Mouse (Mus musculus): ENCODE data around the gene Golt1a. TPM values are rescaled to one million over a fixed set of nuclear protein-coding genes. Genes with fewer than 3 reads are reported as not detected.

The Golt1a gene
- total RNA-seq, 1 experiment: not detected

DNA sequence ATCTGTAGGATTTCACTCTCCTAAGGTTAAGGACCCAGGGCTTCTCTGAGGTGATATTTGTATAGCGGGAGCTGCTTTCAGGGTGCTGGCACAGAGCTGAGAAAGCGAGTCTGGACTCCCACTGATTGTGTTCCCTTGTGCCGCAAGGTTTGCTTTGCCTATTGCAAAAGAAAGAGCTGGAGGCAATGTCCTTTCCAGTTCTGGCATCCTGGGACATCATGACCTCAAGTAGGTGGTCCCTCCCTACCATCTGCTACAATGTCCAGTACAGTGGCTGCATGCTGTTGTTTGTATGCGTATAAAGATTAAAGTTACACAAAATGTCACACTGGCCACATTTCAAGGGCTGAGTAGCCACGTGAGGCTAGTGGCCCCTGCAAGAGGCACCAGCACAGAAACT is 52.5 kb downstream of the Golt1a start:
- no peak for TF ChIP-seq MAFK (IDR thresholded peaks at IDR 0.05; ENCODE audit: insufficient read depth, low read depth, low read length)
- no peak for TF ChIP-seq HCFC1 (IDR thresholded peaks at IDR 0.05; ENCODE audit: borderline replicate concordance, insufficient read depth, low read length)
- no peak for TF ChIP-seq CHD2 (IDR thresholded peaks at IDR 0.05; ENCODE audit: low read depth, low read length)
- TF ChIP-seq ZC3H11A (IDR thresholded peaks at IDR 0.05; ENCODE audit: borderline replicate concordance, low read depth, low read length): no peak
- TF ChIP-seq ZNF384 (IDR thresholded peaks at IDR 0.05; ENCODE audit: low read depth, low read length): no peak
- H3K9me3 ChIP-seq (ENCODE audit: control insufficient read depth, insufficient read depth, low read depth, low read length): peaks cover 5% of the 10 kb centered on the region
- H3K4me3 ChIP-seq (ENCODE audit: insufficient read depth in 1 of 2, low read depth in 1 of 2, low read length in 2 of 2, poor library complexity in 1 of 2, severe bottlenecking in 1 of 2): no peak overlapping the region
- H3K27ac ChIP-seq (ENCODE audit: insufficient read depth, low read depth, low read length, poor library complexity, severe bottlenecking): no peak overlapping the region
- no peak overlapping the region for H3K9ac ChIP-seq (ENCODE audit: insufficient read depth, low read depth, low read length, poor library complexity, severe bottlenecking)
- in situ Hi-C loops (cut with MboI; ENCODE audit: low sequenced_read_pairs in 2 of 2, unreplicated experiment in 2 of 2): loop anchor here in 1 of 2 experiments (25.0 kb wide), 1 partner anchor 200 kb away; the partner anchor contains the start of gene Plekha6
- peaks cover 2 to 25% of the 10 kb centered on the region in 2 experiments; a peak in 2 of 4 replicates for H3K4me1 ChIP-seq (ENCODE audit: control insufficient read depth in 2 of 2, insufficient read depth in 2 of 2, low read length in 2 of 2, poor library complexity in 1 of 2)
- H3K36me3 ChIP-seq (ENCODE audit: control insufficient read depth, insufficient read depth, low read length, poor library complexity, severe bottlenecking): no peaks in the 10 kb centered on the region
- no peak for DNase-seq (ENCODE audit: low read depth, low spot score)

DNA sequence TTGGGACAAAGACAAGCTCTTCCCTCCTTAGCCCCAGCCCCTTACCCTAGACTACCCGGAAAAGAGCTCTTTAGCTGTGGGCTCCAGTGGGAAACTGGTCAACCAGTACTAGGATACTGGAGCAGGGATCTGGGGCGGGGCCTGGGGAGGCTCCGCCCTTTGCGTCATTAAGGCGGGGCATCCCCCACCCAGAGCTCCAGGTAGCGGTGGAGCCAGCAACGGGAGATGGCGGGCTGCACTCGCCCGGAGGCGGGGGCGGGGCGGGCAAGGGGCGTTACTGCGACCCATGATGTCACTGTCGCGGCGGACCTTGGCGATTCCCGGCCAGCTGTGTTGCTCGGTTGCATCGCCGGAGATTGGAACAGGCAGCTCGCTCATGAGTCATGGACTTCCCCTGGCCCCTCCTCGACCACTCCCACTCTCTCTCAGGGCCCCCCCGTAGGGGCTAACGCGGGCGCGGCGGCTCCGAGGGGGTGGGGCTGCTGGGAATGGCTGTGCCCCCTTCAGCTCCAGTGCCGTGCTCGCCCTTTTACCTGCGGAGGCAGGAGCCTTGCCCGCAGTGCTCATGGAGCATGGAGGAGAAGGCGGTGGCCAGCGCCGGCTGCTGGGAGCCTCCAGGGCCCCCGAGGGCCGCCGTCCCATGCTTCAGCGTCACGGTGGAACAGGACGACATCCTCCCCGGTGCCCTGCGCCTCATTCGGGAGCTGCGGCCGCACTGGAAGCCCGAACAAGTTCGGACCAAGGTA is 53.8 kb downstream of the Golt1a start, which contains the start of gene Etnk2:
TSS of gene Etnk2 (plus strand) at position 297 of the 746 bp plus-strand sequence.
- Histone ChIP-seq H3K36me3 (ENCODE audit: control insufficient read depth, insufficient read depth, low read length, poor library complexity, severe bottlenecking) (no peaks in the 10 kb centered on the region), H3K4me1 (ENCODE audit: control insufficient read depth in 2 of 2, insufficient read depth in 2 of 2, low read length in 2 of 2, poor library complexity in 1 of 2) (peaks cover 2 to 28% of the 10 kb centered on the region in 2 experiments; a peak in 2 of 4 replicates), H3K9ac (ENCODE audit: insufficient read depth, low read depth, low read length, poor library complexity, severe bottlenecking) (peak within 1 kb of the TSS; percentile 31), H3K4me3 (ENCODE audit: insufficient read depth in 1 of 2, low read depth in 1 of 2, low read length in 2 of 2, poor library complexity in 1 of 2, severe bottlenecking in 1 of 2) (peak within 1 kb of the TSS; percentile 63 to 96), H3K9me3 (ENCODE audit: control insufficient read depth, insufficient read depth, low read depth, low read length) (peaks cover 5% of the 10 kb centered on the region), H3K27ac (ENCODE audit: insufficient read depth, low read depth, low read length, poor library complexity, severe bottlenecking) (no peak within 1 kb of the TSS)
- peak; percentile 99 for DNase-seq (ENCODE audit: low read depth, low spot score)
- in situ Hi-C loops (cut with MboI; ENCODE audit: low sequenced_read_pairs in 2 of 2, unreplicated experiment in 2 of 2): loop anchor here in 1 of 2 experiments (25.0 kb wide), 1 partner anchor 201 kb away; the partner anchor contains the start of gene Plekha6
- no peak for TF ChIP-seq MAFK (IDR thresholded peaks at IDR 0.05; ENCODE audit: insufficient read depth, low read depth, low read length)
- TF ChIP-seq CHD2 (IDR thresholded peaks at IDR 0.05; ENCODE audit: low read depth, low read length): no peak
- TF ChIP-seq HCFC1 (IDR thresholded peaks at IDR 0.05; ENCODE audit: borderline replicate concordance, insufficient read depth, low read length): no peak
- no peak for TF ChIP-seq ZC3H11A (IDR thresholded peaks at IDR 0.05; ENCODE audit: borderline replicate concordance, low read depth, low read length)
- TF ChIP-seq ZNF384 (IDR thresholded peaks at IDR 0.05; ENCODE audit: low read depth, low read length): no peak

DNA sequence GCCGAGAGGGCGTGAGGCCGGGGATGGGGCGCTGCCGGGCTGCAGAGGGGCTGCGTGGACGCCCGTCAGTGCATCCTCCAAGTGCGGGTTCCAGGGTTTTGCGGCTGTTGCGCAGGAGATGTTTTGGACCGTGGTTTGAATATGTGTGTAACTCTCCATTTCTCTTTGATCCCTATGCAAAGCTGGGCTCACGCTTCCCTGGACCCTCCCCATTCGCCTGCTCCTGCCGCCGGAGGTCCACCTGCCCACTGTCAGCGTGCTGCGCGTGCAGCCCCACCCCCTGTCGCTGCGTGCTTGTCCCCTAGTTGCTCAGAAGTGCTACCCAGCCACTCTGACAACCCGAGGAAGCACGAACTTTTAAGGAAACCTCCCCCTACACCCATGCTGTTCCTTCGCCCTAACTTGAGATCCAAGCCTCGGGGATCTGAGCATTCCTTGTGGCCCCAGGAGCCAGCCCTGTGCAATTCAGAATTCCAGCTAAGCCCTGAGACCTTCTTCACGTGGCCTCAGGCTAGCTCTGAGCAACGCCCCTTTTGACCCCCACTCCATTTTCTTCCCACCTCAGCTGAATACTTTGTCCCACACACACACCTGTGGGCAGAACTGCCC is 54.5 kb downstream of the Golt1a start:
- Histone ChIP-seq H3K4me3 (ENCODE audit: insufficient read depth in 1 of 2, low read depth in 1 of 2, low read length in 2 of 2, poor library complexity in 1 of 2, severe bottlenecking in 1 of 2) (peak overlapping the region; percentile 63 to 96), H3K27ac (ENCODE audit: insufficient read depth, low read depth, low read length, poor library complexity, severe bottlenecking) (no peak overlapping the region), H3K9me3 (ENCODE audit: control insufficient read depth, insufficient read depth, low read depth, low read length) (peaks cover 5% of the 10 kb centered on the region), H3K4me1 (ENCODE audit: control insufficient read depth in 2 of 2, insufficient read depth in 2 of 2, low read length in 2 of 2, poor library complexity in 1 of 2) (peaks cover 2 to 31% of the 10 kb centered on the region in 2 experiments; a peak in 2 of 4 replicates), H3K36me3 (ENCODE audit: control insufficient read depth, insufficient read depth, low read length, poor library complexity, severe bottlenecking) (no peaks in the 10 kb centered on the region), H3K9ac (ENCODE audit: insufficient read depth, low read depth, low read length, poor library complexity, severe bottlenecking) (peak overlapping the region; percentile 31)
- in situ Hi-C loops (cut with MboI; ENCODE audit: low sequenced_read_pairs in 2 of 2, unreplicated experiment in 2 of 2): loop anchor here in 1 of 2 experiments (25.0 kb wide), 1 partner anchor 202 kb away; the partner anchor contains the start of gene Plekha6
- TF ChIP-seq ZNF384 (IDR thresholded peaks at IDR 0.05; ENCODE audit: low read depth, low read length): no peak
- TF ChIP-seq MAFK (IDR thresholded peaks at IDR 0.05; ENCODE audit: insufficient read depth, low read depth, low read length): no peak
- TF ChIP-seq CHD2 (IDR thresholded peaks at IDR 0.05; ENCODE audit: low read depth, low read length): no peak
- no peak for TF ChIP-seq ZC3H11A (IDR thresholded peaks at IDR 0.05; ENCODE audit: borderline replicate concordance, low read depth, low read length)
- TF ChIP-seq HCFC1 (IDR thresholded peaks at IDR 0.05; ENCODE audit: borderline replicate concordance, insufficient read depth, low read length): no peak
- DNase-seq (ENCODE audit: low read depth, low spot score): no peak

DNA sequence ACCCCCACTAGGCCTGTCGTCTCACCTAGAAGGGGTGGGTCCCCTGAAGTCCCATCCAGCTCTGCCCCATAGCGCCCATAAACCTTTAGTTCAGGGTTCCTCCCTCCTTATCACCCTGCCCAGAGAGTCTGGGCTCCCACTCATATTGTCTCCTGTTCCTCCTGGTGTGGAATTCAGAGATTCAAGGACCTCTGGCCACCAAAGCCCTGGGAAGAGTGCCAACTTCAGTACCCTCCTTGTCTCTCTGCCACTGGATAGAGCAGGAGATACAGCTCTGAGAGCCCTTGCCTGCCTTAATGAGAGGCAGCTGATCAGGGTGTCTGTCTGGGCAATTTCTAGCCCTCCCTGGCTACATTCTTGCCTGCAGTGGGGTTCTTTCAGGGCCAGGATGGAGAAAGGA is 55.3 kb downstream of the Golt1a start:
- TF ChIP-seq MAFK (IDR thresholded peaks at IDR 0.05; ENCODE audit: insufficient read depth, low read depth, low read length) (no peak), CHD2 (IDR thresholded peaks at IDR 0.05; ENCODE audit: low read depth, low read length) (no peak), ZNF384 (IDR thresholded peaks at IDR 0.05; ENCODE audit: low read depth, low read length) (no peak), HCFC1 (IDR thresholded peaks at IDR 0.05; ENCODE audit: borderline replicate concordance, insufficient read depth, low read length) (no peak)
- peaks cover 2 to 31% of the 10 kb centered on the region in 2 experiments; a peak in 2 of 4 replicates for H3K4me1 ChIP-seq (ENCODE audit: control insufficient read depth in 2 of 2, insufficient read depth in 2 of 2, low read length in 2 of 2, poor library complexity in 1 of 2)
- in situ Hi-C loops (cut with MboI; ENCODE audit: low sequenced_read_pairs in 2 of 2, unreplicated experiment in 2 of 2): loop anchor here in 1 of 2 experiments (25.0 kb wide), 1 partner anchor 203 kb away; the partner anchor contains the start of gene Plekha6

More for the DNA sequence above, 55.3 kb downstream of the Golt1a start:
- peaks cover 5% of the 10 kb centered on the region; the same call in 1 of the 2 replicates for H3K9me3 ChIP-seq (ENCODE audit: control insufficient read depth, insufficient read depth, low read depth, low read length)
- H3K9ac ChIP-seq (ENCODE audit: insufficient read depth, low read depth, low read length, poor library complexity, severe bottlenecking): no peak overlapping the region
- no peaks in the 10 kb centered on the region for H3K36me3 ChIP-seq (ENCODE audit: control insufficient read depth, insufficient read depth, low read length, poor library complexity, severe bottlenecking)
- no peak overlapping the region for H3K27ac ChIP-seq (ENCODE audit: insufficient read depth, low read depth, low read length, poor library complexity, severe bottlenecking)
- no peak overlapping the region for H3K4me3 ChIP-seq (ENCODE audit: insufficient read depth in 1 of 2, low read depth in 1 of 2, low read length in 2 of 2, poor library complexity in 1 of 2, severe bottlenecking in 1 of 2)
- DNase-seq (ENCODE audit: low read depth, low spot score): no peak

Data from ES-E14 (cell line).